Mouse (Mus musculus) T-helper 1 cell (primary cell): ENCODE results near the gene P4htm.
"Not testable (repeated sequence)": the region's sequence is repeated elsewhere in the genome, so short reads cannot be mapped to it uniquely, and the experiment has no call there.

ENCODE experiments used
- in situ Hi-C: fragments of 300-600 bp; cut with MboI, MseI; formaldehyde crosslinking; loops from one replicate; pipeline ENCODE4 v1.15.1; 2025; ENCODE audit warnings: high pct_unique_total_duplicates

P4htm gene

DNA sequence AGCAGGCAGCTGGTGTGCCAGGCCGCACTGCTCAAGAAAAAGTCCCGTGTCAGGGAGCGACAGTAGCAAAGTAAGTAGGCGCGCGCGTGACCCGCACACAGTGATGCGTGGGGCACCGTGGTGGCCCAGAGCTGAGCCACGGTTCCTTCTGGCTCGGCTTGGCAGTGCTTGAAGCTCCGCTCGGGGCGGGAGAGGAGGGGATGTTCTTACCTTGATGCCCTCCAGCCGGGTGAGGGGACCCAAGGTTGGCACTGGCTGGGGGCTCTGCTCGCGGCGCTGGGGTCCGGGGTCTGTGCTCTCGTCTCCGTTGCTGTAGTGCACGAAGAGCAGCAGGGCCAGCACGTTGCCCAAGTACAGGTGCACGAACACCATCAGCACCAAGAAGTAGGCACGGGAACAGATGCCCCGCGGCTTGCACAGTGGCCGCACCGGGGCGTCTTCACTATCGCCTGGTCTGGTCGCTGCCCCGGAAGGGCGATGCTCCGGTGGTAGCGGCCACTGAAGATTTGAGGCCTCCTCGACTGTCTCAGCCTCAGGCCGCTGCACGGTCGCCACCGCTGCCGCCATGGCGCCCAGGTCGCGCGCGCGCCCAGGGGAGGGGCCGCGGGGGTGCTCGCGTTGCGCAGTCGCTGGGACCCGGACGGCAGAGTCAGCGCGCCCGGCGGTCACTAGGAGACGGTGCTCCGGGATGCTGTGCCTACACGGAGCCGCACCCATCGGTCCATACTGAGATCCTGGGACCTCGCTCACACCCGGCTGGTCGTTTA, at the start of gene P4htm:
P4htm (minus strand) TSS at position 670 of the 767 bp plus-strand sequence.
- in situ Hi-C loops = no loop called here

GRCm38 (mm10) chr9:108639825-108640224, 42.4 kb upstream of the P4htm start:
- in situ Hi-C loops = no loop called here

- in situ Hi-C loops = no loop called here
Measured at GRCm38 (mm10) chr9:108635415-108635814, 37.9 kb upstream of the P4htm start.

- in situ Hi-C loops = no loop called here
Measured at GRCm38 (mm10) chr9:108633846-108634245, 36.4 kb upstream of the P4htm start.

GRCm38 (mm10) chr9:108632375-108632774, 34.9 kb upstream of the P4htm start:
- in situ Hi-C loops = no loop called here

GRCm38 (mm10) chr9:108631631-108632256, 34.3 kb upstream of the P4htm start:
- in situ Hi-C loops = no loop called here

DNA sequence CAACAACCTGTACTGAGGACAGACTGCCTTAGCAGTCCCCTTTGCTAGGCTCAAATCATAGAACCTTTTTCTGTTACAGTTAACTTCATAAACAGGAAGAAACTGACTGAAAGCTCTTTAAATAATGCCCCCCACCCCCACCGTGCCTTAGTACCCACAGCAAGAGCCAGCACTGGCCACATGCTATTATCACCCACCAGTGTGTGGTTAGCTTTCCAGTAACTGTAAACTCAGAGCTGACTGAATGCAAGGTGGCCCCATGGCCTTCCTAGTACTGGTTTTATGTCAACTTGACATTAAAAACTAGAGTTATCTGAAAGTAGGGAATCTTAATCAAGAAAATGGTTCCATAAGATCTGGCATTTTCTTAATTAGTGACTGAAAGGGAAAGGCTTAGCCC, 33.2 kb upstream of the P4htm start:
- in situ Hi-C loops = no loop called here

DNA sequence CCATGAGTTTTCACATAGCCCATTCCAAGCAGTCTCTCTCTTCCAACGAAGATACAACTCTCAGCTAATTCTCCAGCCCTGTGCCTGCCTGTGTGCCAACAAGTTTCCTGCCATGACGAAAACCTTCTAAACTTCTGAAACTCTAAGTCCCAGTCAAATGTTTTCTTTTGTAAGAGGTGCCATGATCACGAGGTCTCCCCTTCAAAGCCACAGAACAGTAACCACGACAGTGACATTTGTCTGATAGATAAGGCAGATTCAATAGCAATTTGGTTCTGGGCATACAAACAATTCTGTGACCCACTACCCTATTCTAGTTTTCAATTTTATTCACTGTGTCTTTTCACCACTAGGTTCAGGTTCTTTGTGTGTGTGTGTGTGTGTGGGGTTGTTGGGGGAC, 30.7 kb upstream of the P4htm start:
- in situ Hi-C loops = no loop called here

- in situ Hi-C loops = no loop called here
Measured at GRCm38 (mm10) chr9:108626498-108626897, 29.0 kb upstream of the P4htm start.

DNA sequence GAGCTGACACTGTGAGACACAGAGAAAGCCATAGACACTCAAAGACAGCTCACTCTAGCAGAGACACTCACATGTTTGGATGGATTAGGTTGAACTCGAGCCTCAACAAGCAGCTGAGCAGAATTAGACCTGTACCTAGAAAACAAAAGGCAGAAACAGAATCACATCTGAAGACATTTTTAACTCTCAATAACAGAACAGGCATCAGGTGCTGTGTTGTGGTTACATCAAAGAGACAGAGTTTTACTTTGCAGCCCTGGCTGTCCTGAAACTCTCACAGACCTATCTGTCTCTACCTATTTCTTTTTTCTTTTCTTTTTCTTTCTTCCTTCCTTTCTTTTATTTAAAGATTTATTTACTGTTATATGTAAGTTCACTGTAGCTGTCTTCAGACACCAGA, 19.8 kb upstream of the P4htm start:
- in situ Hi-C loops = no loop called here

DNA sequence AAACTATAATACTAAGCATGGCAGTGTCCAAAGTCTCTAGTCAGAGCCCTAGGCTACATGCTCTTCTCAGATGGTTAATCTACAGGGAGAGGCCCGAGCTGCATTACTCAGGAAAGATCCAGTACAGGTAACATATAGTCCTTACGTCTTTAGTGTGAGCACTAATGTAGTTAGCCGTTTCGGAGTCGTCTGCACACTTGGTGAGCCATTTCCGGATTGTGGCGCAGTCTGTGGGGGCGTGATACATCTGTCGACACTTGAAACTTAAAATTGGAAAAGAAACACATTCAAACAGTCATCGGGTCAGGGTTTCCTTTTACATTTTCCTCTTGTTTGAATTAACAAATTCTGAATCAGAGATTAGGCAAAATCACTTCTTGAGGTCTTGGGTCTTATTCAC, 14.0 kb upstream of the P4htm start:
- in situ Hi-C loops = no loop called here

DNA sequence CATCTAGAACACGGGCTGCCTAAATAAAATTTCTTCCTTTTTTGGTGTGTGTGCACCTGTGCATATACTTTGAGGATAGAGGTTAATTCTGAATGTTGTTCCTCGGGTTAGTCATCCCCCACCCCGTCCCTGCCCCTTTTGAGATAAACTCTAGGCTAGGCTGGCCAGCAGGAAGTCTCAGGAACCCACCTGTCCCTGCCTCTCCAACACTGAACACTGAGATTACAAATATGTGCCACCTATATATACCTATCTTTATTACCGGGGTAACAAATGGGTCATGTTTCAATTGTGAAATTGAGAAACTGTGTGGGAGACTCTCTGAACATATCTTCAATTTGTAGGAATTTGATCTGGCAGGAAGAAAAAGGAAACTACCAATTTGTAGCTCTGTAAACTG, 11.4 kb upstream of the P4htm start:
- in situ Hi-C loops = no loop called here

- in situ Hi-C loops = not testable (repeated sequence)
Measured at GRCm38 (mm10) chr9:108607929-108608328, 10.5 kb upstream of the P4htm start.

GRCm38 (mm10) chr9:108601986-108602385, 4.5 kb upstream of the P4htm start:
- in situ Hi-C loops = no loop called here

DNA sequence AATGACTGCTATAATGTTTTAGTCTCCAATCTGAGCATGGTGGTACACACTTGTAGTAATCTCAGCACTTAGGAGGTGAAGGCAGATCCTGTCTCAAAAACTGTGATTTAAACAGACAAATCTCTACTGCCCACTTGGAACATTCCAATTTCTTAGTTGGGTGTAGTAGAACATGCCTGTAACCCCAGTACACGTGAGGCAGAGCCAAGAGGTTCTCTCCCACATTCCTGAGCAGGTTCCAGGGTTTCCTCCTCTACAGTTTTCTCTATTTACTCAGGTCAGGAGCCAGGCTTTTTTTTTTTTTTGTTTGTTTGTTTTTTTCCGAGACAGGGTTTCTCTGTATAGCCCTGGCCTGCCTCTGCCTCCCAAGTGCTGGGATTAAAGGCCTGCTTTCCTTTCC, 2.5 kb upstream of the P4htm start:
- in situ Hi-C loops = no loop called here

GRCm38 (mm10) chr9:108599021-108599566, 1.6 kb upstream of the P4htm start:
- in situ Hi-C loops = no loop called here

GRCm38 (mm10) chr9:108594354-108594753, 3.1 kb downstream of the P4htm start:
- in situ Hi-C loops = no loop called here

DNA sequence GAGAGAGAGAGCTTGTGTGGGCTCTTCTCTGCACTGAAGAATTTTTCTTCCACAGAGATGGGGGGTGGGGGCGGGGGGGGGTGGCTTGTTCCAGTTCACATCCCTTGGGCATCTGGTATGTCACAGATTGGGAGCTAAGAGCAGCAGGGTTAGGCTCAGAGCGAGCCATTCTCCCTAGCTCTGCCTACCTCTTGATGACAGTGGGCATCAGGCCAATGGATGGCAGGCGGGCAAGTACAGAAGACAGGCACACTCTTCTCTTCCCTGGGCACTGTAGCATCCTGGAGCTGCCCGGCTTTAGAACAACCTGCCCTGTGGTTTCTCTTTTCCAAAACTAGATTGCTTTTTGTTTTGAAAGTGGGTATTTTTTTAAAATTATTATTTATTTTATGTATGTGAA, 6.0 kb downstream of the P4htm start:
- in situ Hi-C loops = no loop called here

DNA sequence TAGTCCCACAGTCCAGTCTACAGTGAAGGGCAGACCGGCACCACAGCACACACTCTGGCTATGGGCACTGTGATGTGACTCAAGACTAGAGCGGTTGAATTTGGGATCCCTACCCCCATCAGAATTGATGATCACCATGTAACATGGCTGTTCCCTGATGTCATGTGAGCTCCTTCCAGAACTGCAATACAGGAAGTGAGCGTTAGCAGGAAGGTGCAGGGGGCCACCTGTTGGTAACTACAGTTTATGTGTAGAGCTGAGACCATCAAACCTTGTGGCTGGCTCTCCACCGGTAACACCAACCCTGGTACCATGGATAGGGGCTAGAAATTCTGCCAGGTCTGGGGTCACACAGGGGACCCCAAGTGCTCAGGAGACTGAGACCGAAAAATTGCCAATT, 8.2 kb downstream of the P4htm start:
- in situ Hi-C loops = no loop called here

- in situ Hi-C loops = no loop called here
Measured at GRCm38 (mm10) chr9:108587571-108588180, 9.8 kb downstream of the P4htm start.

DNA sequence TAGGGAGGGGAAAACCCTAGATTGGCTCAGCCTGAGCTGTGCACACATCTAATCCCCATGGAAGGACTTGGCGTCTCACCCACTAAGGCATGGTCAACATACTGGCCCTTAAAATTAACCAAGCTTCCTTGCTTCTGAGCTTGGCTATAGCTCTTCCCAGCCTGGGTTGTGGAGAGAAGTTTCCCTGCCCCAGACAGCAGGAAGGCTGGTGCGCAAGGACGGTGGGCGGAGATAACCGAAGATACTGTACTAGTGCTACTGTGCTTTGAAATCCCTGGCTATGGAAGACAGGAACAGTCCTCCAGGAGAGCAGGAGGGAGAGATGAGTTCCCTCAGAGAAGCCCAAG, 18.1 kb downstream of the P4htm start:
- in situ Hi-C loops = no loop called here

DNA sequence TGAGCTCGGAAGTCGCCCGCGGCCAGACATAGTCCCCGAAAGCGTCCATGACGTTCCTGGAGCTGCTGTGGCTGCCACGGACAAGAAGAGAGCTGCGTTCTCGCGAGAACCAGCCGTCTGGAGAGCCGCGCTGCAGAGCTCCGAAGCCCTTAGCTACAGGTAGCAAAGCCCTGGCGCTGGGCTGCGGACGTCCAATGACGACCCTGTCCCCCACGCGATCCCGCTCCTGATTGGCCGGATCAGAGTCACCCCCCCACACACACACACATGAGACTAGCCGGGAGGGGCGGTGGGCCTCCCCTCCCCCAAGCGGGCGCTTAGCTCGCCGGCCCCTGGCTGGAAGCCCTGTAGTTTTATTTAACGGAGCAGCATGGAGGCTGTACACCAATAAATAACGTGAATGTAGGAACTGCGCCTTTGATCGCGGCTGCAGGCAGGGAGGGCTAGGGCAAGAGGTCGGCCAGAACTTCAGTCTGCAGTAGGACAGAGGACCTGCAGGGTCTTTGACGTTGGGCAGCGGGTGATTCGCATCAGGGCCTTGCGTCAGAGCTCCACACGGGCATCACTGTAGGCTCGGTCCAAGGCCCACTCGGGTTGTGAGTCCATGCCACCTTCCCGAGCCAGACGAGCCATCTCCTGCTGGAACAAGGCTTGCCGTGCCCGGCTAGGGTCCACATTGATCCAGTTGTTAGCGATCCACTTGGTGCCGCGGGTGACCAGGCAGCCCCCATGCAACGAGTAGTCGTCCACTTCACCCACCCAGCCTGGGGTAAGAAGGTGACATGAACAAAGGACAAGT, 18.7 kb downstream of the P4htm start, which contains the start of gene Wdr6:
Wdr6 (minus strand) TSS at position 195 of the 799 bp plus-strand sequence.
- in situ Hi-C loops = no loop called here
